Mouse (Mus musculus): Measurements from ENCODE around the gene Tmco2. TPM values are rescaled to one million over a fixed set of nuclear protein-coding genes. Genes with fewer than 3 reads are reported as not detected.
A peak's percentile ranks its signal among the peaks of the same experiment; 100 is the strongest.
"Not testable (repeated sequence)": the region's sequence is repeated elsewhere in the genome, so short reads cannot be mapped to it uniquely, and the experiment has no call there.

Tmco2 gene
- not detected for polyA plus RNA-seq (2017; shearing (Covaris generic))

DNA sequence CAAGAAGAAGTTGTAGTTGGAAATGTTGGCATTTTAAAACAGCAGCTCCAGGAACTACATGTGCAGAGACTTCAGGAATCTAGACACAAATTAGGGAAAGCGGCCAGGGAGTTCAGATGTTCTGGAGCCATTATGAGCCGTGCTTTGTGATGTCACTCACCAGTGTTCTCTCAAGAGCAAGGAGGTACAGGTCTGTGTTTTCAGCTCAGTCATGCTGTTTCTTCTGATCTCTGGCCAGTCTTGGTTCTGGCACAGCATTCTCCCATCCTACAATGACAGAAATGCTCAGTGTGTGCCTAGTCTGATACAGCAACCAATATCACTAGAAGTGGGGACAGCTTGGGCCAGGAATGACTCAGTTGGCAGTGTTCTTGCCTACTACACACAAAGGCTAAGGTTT, at the start of gene Tmco2:
TSS of gene Tmco2 (minus strand) at position 101 of the 400 bp plus-strand sequence.
- ATAC-seq = no peak

DNA sequence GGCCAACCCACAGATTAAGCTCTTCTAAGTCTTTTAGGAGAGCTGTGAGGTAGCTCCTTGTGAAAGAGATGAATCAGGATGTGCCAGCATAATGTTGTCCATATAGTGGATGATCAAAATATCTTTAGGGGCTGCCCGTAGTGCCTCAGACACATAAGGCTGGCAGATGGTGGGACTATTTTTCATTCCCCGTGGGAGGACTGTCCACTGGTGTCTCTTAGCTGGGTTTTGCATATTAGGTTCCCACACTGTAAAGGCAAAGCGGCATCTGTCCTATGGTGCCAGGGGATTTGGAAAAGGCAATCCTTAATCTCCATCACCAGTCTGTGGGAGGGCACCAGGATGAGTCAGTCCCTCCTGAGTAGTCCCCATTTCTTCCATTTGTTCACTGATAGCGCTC, 5.7 kb downstream of the Tmco2 start:
- ATAC-seq = no peak

DNA sequence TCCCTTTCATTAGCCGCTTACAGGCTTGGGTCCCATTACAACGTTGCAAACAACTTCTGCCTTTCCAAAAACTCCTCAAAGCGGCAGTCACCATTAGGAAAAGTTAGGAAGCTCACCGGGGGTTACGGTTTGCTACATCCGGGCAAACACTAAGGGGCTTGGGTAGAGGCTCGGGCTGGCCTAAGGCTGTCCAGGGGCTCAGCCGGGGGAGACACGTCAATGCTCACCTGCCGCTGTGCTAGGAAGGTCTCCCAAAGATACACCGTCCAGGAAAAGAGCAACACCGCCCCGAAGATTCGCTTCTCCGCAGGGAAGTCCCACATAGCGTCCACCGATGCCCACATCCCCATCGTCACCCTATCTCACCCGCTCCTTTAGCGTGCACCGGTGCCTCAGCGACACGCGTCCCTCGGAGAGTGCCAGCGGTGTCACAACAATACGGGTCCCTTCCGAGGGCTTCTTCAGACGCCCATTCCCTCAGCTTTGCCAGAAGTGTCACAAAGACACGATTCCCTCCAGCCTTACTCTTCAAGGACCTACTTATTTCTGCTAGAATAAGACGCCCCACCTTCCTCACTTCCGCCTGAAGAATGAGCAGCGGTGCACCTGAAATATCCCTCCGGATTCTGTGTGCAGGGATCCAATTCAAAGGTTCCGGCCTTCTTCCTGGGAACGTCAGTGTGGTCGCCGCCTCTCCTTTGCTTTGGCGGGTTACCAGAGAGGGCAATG, 11.2 kb downstream of the Tmco2 start, which contains the start of gene Zmpste24:
TSS of gene Zmpste24 (minus strand) at position 592 of the 729 bp plus-strand sequence.
- peak; percentile 84 for ATAC-seq

DNA sequence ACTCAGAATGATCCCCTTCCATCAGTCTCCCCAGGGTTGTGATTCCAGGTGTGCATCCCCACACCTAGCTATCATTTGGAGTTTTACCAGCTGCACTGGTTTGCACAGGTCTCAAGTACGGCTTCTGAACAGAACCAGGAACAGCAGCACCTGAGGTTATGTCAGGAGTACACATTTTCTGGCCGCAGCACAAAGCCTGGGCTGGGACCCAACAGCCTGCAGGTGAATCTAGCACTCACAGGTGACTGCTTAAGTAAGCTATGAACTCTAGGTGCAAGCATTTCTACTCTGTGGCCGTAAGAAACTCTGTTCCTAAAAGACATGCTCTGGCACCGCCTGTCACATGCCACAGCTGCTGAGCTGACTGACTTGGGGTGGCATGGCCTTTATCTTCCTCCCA, 18.8 kb downstream of the Tmco2 start:
- no peak for ATAC-seq

DNA sequence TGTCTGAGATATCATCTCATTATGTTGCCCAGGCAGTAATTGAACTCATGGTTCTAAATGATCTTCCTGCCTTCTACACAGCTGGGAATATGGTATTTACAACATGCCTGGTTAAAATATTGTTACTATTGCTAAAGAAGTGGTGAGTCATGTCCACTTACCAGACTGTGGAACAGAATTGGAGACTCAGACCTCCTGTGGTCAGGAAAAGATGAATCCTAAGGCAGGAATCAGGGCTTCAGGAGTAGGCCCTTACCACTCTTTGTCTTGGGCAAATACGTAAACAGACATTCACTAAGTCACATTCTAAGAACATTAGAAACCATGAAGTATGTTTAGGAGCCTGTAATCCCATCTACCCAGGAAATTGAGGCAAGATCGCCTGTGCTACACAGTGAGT, 20.3 kb downstream of the Tmco2 start:
- no peak for ATAC-seq

DNA sequence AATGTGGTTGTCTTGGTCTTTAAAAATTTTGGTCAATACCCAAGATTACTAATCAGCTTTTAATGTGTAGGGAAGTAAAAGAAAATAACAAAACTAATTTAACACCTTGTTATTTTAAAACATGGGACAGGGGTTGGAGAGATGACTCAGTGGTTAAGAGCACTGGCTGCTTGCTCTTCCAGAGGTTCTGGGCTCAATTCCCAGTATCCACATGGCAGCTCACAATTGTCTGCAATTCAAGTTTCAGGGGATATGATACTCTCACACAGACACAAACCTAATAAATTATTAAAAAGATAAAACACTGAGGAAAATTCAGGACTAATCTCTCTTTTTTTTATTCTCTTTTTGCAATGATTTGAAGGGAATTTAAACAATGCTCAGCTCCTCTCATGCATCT, 24.5 kb downstream of the Tmco2 start:
- no peak for ATAC-seq

DNA sequence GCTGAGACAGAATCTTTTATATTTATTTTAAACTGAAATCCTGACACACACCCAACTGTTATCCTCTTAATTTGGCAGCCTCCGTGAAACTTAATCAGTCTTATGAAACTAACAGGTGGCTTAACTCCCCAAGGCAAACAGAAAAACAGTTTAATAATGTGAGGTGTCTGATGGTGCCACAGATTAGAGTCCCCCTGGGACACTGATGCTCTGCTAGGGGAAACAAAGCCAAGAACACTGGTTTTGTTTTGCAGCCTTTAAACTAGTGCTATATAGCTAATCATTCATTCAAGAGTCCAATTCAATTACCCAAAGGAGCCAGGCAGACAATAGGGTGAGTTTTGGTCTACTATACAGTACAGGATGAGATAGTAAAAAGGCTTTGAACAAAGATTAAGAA, 28.6 kb downstream of the Tmco2 start:
- ATAC-seq = no peak

DNA sequence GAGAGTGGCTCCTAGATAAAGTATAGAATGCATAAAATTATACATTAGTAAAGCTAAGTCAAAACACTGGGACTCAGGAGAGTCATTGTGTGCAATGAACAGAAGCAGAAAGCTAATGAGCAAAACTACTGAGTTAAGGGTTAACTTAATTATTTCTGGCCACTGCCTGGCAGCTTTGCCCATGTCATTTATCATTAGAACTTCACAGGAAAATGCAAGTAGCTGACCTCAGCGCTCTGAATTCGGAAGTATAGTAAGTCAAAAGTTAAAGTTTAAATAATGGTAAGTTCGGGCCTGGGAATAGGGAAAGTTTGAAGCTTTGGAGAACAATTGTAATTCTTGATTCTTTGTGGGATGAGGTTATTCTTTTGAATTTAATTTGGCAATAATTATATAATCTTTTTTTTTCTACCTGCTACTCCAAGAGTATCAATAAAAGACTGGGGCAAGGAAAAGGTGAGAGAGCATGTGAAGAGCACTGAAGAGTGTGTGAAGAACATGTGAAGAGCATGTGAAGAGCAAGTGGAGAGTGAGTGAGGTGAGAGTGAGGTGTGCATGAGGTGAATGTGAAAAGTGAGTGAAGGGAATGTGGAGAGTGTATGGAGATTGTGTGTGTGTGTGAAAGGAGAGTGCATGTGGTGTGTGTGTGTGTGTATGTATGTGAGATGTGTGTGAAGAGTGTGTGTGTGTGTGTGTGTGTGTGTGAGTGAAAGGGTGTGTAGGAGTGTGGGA, 30.9 kb downstream of the Tmco2 start:
- ATAC-seq = no peak

DNA sequence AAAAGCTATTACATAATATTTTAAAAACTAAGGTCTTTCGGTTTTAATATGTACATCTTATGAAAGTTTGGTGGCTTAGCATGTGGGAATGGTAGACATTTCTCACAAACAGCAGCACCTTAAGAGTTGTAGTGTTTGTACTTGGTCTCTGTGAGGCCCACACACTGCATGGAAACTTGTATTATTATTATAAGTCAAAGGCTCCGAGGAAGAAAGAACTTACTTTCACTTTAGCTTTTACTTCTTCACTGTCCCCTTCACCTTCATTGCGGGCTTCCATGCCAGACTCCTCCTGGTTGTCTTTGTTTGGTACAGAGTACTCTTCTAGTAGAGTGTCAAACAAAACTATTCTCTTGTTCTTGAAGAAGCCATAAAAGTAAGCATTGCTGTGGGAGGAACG, 34.8 kb downstream of the Tmco2 start:
- peak; percentile 63 for ATAC-seq

DNA sequence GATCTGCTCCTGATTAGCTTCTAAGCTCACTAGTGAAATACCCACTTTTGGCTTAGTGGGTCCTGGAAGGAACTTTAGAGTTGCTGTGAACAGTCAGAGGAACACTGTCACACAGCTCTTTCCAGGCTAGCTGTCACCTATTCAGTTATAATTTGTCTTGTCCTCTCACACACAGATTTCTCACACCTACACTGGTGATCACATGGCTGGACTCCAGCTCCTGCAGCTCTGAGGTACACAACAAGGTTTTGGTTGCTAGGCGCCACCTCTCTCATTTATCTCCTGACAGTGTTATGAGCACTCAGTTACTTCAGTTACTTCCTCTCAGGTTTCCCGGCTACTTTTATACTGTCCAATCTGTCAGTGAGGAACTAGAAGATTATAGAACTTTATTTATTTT, 43.7 kb downstream of the Tmco2 start:
- no peak for ATAC-seq

DNA sequence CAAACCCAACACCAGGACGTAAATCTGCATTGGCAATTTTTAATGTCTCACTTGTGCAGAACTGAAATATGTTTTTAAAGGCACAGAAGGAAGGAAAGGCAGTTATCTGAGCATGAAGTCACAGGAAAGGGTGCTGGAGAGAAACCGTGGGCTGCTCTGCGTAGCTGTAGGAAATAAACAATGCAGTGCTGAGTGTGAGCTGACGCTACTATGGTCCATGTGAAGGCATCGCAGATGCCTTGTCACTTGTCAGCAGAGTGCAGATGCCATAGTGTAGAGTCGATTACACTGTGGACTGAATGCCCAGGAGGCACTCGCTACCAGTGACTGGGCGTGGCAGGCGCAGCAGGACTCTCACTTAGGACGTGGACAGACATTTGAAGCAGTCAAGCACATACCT, 49.8 kb downstream of the Tmco2 start:
- not testable (repeated sequence) for ATAC-seq

DNA sequence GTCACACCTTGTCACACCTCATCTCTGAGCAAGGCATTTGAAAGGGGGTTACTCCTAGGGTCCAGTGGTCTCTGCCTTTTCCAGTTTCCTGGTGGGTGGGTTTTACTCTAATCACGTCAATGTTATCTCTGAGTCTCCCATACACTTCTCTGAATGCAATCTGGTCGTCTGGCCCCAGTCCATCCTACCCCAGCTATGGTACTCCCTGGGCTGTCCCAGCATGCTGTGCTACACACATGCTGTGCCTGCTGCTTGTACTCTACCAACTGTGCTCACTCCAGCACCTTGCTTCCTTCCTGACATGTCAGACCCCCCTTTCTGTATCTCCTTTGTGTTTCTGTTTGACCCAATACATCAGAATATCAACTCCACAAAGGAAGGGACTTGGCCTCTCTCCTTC, 52.0 kb downstream of the Tmco2 start:
- ATAC-seq = no peak

DNA sequence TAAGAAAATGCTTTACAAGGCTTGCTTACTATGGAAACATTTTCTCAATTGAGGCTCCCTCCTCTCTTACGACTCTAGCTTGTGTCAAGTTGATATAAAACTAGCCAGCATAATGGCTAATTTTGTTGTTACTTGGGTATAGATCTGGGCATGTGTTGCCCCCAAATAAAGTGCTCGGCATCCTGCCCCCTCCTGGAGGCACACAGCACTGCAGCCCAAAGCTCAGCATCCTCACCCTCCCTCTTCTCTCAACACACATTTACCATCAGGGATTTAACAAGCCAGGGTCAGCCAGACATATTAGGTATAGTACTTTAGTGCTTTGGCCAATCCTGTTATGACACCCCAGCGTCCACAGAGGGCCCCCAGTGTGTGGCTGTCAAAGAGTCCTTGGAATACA, 52.7 kb downstream of the Tmco2 start:
- no peak for ATAC-seq

Other genes starting within 250 kb of the Tmco2 start
- gene Exo5, start 184.2 kb downstream of the Tmco2 start, polyA plus RNA-seq (2017; shearing (Covaris generic)) = 10 to 100 TPM; 28.2 to 30.5 TPM
- 1 to 10 TPM; 1.9 to 2.2 TPM for gene Zfp69, start 157.5 kb downstream of the Tmco2 start, polyA plus RNA-seq (2017; shearing (Covaris generic))
- 10 to 100 TPM; 32.5 to 39.1 TPM for gene Smap2, start 92.0 kb downstream of the Tmco2 start, polyA plus RNA-seq (2017; shearing (Covaris generic))
- not detected for gene Col9a2, start 69.8 kb downstream of the Tmco2 start, polyA plus RNA-seq (2017; shearing (Covaris generic))
- gene Zmpste24, start 11.0 kb downstream of the Tmco2 start, polyA plus RNA-seq (2017; shearing (Covaris generic)) = 10 to 100 TPM; 45.4 to 46.3 TPM
- gene Rlf, start 105.9 kb upstream of the Tmco2 start, polyA plus RNA-seq (2017; shearing (Covaris generic)) = 10 to 100 TPM; 13.3 to 17.6 TPM
- gene Gm12888, start 215.7 kb upstream of the Tmco2 start, polyA plus RNA-seq (2017; shearing (Covaris generic)) = not detected

Measured in activated CD4-positive, CD25-positive, alpha-beta regulatory T cell, adult 4 months (primary cell).